Mouse (Mus musculus) lung, embryonic 15.5 days (tissue): ENCODE data around the gene Otx2. TPM values are rescaled to one million over a fixed set of nuclear protein-coding genes. Genes with fewer than 3 reads are reported as not detected.

Experiments
- ATAC-seq: fragments of 200-750 bp; cut with Nextera tagmentation; 2 replicates; pipeline ENCODE4 v1.8.0; 2017; ENCODE audit warnings: moderate number of reproducible peaks, borderline replicate concordance; ENCODE audit not compliant: low FRiP score, low TSS enrichment; ENCODE audit errors: extremely low read depth
- H3K27ac ChIP-seq: fragments of 300-500 bp; sonication (generic); 2 replicates; pipeline ENCODE4 v1.5.1; 2015; ENCODE audit warnings: moderate library complexity, mild to moderate bottlenecking, inconsistent platforms
- H3K27me3 ChIP-seq: fragments of 300-500 bp; sonication (generic); 2 replicates; pipeline ENCODE4 v1.6.1; 2015; ENCODE audit warnings: inconsistent platforms
- H3K36me3 ChIP-seq: fragments of 300-500 bp; sonication (generic); 2 replicates; pipeline ENCODE4 v1.6.1; 2015; ENCODE audit warnings: inconsistent platforms
- H3K4me1 ChIP-seq: fragments of 300-500 bp; sonication (generic); 2 replicates; pipeline ENCODE4 v1.6.1; 2015; ENCODE audit warnings: inconsistent platforms
- H3K4me2 ChIP-seq: fragments of 300-500 bp; sonication (generic); 2 replicates; pipeline ENCODE4 v1.6.1; 2015; ENCODE audit warnings: inconsistent platforms, mild to moderate bottlenecking, moderate library complexity
- H3K4me3 ChIP-seq: fragments of 300-500 bp; sonication (generic); 2 replicates; pipeline ENCODE4 v1.5.1; 2015; ENCODE audit warnings: mild to moderate bottlenecking, inconsistent platforms
- H3K9ac ChIP-seq: fragments of 300-500 bp; sonication (generic); 2 replicates; pipeline ENCODE4 v1.6.1; 2015; ENCODE audit warnings: inconsistent platforms
- H3K9me3 ChIP-seq: fragments of 300-500 bp; sonication (generic); 2 replicates; pipeline ENCODE4 v1.6.1; 2016; ENCODE audit warnings: inconsistent platforms
- WGBS: fragments of 180-500 bp; shearing (Covaris S2); methylation state at CpG from one replicate; pipeline ENCODE4 v1.1.7; 2015; 5-methylcytosine and 5-hydroxymethylcytosine counted together
- polyA plus RNA-seq: library from polyadenylated mRNA; unstranded; fragments of >200 nt; fragmentation: Nextera tagmentation; extraction: Ambion mirVana; gene quantifications from 2 replicates; pipeline ENCODE4 v1.2.1, GENCODE M21; 2015

Gene Otx2
- polyA plus RNA-seq, 1 experiment from 2014 or later: not detected

DNA sequence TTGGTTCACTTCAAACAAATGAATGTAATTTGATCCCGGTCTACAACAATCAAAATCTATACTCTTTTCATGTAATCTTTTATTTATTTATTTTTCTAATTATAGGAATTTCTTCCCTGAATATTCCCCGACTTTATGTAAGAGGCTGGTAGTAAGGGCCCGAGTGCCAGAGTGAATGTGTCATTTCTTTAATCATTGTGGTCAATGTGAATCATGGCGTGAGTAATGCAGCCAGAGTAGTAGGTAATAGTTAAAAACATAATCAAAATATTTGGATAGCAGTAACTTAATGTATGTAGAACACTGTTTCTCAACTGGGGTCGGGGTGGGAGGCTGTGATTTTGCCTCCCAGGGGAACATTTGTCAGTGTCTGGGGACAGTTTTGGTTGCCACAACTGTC lies 6.0 kb upstream of the Otx2 start:
- no peak overlapping the region for H3K9ac ChIP-seq
- no peak overlapping the region for H3K4me2 ChIP-seq
- no peaks in the 10 kb centered on the region for H3K9me3 ChIP-seq
- ATAC-seq: no peak
- peaks cover 53% of the 10 kb centered on the region for H3K27me3 ChIP-seq
- H3K4me3 ChIP-seq: no peak overlapping the region
- no peaks in the 10 kb centered on the region for H3K36me3 ChIP-seq
- 42% methylated on average over 5 of the region's 5 CpGs for WGBS
- no peak overlapping the region for H3K27ac ChIP-seq
- H3K4me1 ChIP-seq: no peaks in the 10 kb centered on the region

DNA sequence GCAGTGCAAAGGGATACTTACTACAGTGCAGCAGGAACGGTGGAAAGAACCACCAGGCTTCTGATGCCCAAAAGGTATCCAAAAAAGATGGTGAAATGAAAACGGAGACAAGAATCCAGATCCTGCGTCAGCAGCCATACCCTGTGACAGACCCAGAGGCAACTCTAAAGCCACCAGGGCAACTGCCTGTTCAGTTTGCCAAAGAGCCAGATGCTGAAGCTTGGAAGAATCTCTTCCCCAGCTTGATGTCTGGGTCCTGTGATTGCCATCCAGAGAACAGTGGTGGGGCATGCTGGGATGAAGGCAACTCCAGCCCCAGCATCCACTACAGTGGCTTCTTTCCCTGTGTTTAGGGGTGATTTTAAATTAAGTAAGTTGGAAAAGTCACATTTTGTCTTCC lies 5.1 kb upstream of the Otx2 start:
- Histone ChIP-seq H3K27ac (no peak overlapping the region), H3K36me3 (no peaks in the 10 kb centered on the region), H3K4me1 (peaks cover 4% of the 10 kb centered on the region), H3K4me2 (no peak overlapping the region), H3K27me3 (peaks cover 62% of the 10 kb centered on the region), H3K4me3 (no peak overlapping the region), H3K9me3 (no peaks in the 10 kb centered on the region), H3K9ac (no peak overlapping the region)
- WGBS: 81% methylated on average over 3 of the region's 3 CpGs
- ATAC-seq: no peak

DNA sequence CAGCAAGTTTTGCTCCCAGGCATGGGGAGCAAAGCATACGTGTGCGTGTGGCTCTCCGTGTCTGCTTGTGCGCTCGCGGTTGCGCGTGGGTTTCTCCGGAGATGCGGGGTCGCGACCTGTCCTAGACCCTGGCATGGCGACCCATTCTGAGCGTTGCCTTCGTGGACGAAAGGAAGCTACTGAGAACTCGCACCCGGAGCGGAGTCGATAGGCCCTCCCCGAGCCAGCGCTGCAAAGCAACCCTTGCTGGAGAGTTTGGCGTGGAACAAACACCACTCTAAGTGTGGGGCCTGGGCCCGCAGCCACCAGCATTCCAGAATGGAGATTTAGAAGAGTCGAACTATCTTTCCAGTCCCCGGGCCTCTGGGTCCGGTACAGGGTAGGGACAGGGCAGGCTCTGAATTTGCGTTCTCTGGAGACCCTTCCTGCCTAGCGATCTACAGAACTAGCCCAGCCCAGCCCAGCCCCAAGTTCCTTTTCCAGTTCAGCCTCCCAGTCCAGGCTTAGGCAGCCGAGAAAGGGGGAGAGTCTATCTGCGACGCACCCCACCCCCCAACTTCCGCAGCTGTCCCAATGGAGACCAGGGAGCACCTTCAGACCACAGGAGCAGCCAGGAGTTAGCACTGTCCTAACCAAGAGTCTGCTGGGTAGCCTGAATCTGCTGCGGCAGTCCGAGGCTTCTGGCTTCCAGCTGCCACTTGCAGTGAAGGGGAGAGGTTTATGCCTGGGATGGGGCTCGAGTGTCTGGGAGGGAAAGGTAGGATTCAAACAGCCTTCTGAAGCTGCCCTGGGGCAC lies 615 bp upstream of the Otx2 start:
- Histone ChIP-seq H3K36me3 (no peaks in the 10 kb centered on the region), H3K4me3 (no peak overlapping the region), H3K27ac (no peak overlapping the region), H3K9me3 (no peaks in the 10 kb centered on the region), H3K4me1 (peaks cover 8% of the 10 kb centered on the region), H3K27me3 (peaks cover 99% of the 10 kb centered on the region), H3K9ac (no peak overlapping the region), H3K4me2 (no peak overlapping the region)
- peak; percentile 59 for ATAC-seq
- 2% methylated on average over 36 of the region's 36 CpGs for WGBS

DNA sequence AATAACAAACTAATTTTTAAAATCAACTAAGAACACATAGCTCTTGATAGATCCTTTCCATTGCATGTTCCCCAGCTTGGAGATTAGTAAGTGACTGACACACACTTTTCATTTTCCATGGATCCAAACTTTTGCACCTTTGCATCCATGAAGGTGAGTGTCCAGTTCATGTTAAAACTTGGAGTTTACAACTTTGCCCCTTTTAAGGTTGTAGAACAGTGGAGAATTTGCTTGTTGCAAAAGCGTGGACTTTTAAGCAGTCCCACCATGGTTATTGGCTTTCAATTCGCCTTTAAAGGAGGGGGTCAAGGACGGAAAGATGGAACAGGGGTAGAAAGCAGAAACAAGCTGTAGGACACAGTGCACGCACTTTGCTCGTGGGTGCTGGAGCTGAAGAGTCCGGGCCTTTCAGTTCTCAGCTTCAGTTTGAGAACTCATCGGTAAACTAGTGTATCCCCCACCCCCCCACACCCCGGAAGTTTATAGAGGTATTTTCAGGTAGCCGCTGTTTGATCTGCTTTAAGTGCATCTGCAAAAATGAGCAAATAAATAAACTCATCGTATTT lies 925 bp downstream of the Otx2 start:
- WGBS: 10% methylated on average over 10 of the region's 10 CpGs

DNA sequence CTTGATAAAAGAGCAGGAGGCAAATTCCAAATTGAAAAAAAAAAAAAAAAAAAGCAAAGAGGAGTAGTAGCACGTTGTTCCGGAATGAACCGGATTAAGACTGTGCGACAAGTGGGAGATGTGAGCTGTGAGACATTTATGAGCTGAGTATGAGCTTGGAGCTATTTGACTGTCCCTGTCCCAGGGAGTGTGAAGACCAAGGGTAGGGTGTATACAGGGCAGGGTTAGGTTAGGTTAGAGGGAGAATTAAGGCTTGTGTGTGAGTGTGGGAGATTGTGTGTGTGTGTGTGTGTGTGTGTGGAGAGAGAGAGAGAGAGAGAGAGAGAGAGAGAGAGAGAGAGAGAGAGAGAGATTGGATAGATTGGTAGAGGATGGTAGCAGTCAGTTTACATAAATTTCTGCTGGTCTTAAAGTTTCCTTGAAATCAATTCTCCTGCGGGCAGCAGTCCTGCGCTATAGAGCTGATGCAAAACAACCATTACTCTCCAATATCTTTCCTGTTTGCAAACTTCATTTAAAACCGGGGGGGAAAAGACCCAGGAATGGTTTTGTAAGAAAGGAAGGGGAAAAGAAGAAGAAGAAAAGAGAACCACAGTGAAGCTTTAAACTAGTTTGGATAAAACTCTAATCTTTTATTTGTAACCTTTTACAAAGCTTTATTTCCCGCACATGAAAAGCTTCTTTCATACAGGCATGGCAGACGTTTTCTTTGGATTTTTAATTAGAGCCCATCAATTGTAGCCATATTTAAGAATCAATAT lies 2.0 kb downstream of the Otx2 start:
- 25% methylated on average over 9 of the region's 9 CpGs for WGBS
- Histone ChIP-seq H3K27me3 (peaks cover 100% of the 10 kb centered on the region), H3K9me3 (no peaks in the 10 kb centered on the region), H3K4me1 (peaks cover 8% of the 10 kb centered on the region), H3K27ac (no peak overlapping the region), H3K4me3 (no peak overlapping the region), H3K4me2 (no peak overlapping the region), H3K36me3 (no peaks in the 10 kb centered on the region), H3K9ac (no peak overlapping the region)
- no peak for ATAC-seq

More for the DNA sequence above, 925 bp downstream of the Otx2 start:
- no peak for ATAC-seq
- H3K27me3 ChIP-seq: peaks cover 99% of the 10 kb centered on the region
- no peaks in the 10 kb centered on the region for H3K9me3 ChIP-seq
- no peak overlapping the region for H3K4me3 ChIP-seq
- no peak overlapping the region for H3K4me2 ChIP-seq
- no peak overlapping the region for H3K27ac ChIP-seq
- no peaks in the 10 kb centered on the region for H3K36me3 ChIP-seq
- H3K4me1 ChIP-seq: peaks cover 8% of the 10 kb centered on the region
- H3K9ac ChIP-seq: no peak overlapping the region

DNA sequence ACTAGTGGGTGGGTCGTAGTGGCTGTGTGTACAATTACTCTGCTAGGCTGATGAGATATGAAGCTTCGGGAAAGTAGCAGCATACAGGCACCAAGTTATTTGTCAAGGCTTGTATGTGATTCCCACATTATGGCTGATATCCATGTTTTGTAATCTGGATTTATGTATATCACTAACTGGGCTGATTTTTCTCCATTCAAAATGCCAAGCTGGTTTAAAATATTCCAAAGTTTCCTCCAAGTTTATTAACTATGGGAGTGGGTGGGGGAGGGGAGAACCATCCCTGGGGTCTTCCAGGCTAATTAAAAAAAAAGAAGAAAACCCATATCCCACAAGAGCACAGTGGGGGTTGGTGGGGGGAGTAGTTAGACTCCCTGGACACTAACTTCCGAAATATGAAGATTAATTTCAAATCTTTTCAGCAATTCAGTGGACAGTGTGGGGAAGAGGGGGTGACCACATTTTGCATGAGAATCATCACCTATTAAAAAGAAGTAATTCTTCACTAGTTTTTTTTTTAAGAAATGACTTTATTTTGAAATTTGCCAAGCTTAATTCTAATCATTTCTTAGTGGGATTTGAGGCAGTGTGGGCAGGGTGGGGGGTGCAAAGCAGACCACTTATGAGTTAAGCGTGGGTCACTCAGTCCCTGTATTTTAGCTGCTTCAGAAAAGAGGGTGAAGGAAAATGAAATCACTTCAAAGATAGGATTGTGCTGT lies 2.7 kb downstream of the Otx2 start:
- no peak overlapping the region for H3K9ac ChIP-seq
- 49% methylated on average over 4 of the region's 4 CpGs for WGBS
- no peaks in the 10 kb centered on the region for H3K9me3 ChIP-seq
- H3K27ac ChIP-seq: no peak overlapping the region
- peaks cover 8% of the 10 kb centered on the region for H3K4me1 ChIP-seq
- no peaks in the 10 kb centered on the region for H3K36me3 ChIP-seq
- no peak for ATAC-seq
- H3K27me3 ChIP-seq: peaks cover 100% of the 10 kb centered on the region
- H3K4me2 ChIP-seq: no peak overlapping the region
- H3K4me3 ChIP-seq: no peak overlapping the region

DNA sequence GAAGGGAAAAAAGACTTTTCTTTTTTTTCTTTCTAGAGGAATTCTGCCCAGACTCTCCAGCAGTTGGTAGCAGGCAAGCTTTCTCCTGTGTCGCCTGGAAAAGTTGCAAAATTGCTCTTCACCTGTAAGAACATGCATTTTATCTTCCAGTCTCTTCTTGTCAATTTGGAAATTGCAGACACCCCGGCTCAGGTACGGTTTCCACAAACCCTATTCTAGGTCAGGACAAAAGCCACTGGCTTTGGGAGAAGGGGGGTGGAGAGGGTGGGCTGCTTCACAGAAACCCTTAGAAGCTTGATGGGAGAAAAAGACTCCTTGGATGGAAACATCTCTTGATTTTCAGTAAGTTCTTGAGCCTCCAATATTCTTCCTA lies 3.4 kb downstream of the Otx2 start:
- no peaks in the 10 kb centered on the region for H3K9me3 ChIP-seq
- peaks cover 8% of the 10 kb centered on the region for H3K4me1 ChIP-seq
- no peak overlapping the region for H3K4me3 ChIP-seq
- 7% methylated on average over 3 of the region's 3 CpGs for WGBS
- peaks cover 100% of the 10 kb centered on the region for H3K27me3 ChIP-seq
- no peak for ATAC-seq
- no peak overlapping the region for H3K9ac ChIP-seq
- H3K4me2 ChIP-seq: no peak overlapping the region
- H3K36me3 ChIP-seq: no peaks in the 10 kb centered on the region
- H3K27ac ChIP-seq: no peak overlapping the region

DNA sequence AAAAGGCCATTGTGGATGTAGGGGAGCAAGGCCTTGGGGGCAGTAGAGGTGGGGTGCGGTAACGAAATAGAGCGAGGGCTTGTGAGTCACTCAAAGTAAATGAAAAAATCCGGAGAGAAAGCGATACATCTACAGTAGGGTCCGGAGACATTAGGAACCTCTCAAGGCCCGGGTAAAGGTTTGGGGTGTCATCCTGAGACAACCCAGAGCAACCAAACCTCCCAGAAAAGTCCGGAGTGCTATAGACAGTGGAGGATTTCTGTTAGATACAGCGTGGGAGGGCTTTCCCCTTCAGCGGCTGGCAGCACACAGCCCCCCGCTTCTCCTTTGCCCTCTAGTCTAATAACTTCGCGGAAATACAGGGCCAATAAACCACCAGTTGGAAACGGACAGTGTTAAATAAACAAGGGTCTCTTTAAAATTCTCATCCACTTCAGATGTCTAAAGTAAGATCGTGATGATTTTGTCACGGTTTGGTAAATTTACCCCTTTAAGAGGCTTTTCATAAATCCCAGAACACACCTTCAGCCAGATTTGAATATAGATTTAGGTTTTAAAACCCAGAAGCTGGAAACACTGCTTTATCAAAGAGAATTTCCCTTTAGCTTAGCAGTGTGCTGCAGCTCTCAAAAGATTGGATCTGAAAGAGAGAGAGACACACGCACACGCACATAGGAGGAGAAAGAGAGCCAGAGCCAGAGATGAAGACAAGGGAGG lies 3.9 kb downstream of the Otx2 start:
- Histone ChIP-seq H3K27me3 (peaks cover 100% of the 10 kb centered on the region), H3K4me3 (no peak overlapping the region), H3K36me3 (no peaks in the 10 kb centered on the region), H3K4me1 (peaks cover 8% of the 10 kb centered on the region), H3K9me3 (no peaks in the 10 kb centered on the region), H3K27ac (no peak overlapping the region), H3K4me2 (no peak overlapping the region), H3K9ac (no peak overlapping the region)
- ATAC-seq: no peak
- 2% methylated on average over 18 of the region's 18 CpGs for WGBS

DNA sequence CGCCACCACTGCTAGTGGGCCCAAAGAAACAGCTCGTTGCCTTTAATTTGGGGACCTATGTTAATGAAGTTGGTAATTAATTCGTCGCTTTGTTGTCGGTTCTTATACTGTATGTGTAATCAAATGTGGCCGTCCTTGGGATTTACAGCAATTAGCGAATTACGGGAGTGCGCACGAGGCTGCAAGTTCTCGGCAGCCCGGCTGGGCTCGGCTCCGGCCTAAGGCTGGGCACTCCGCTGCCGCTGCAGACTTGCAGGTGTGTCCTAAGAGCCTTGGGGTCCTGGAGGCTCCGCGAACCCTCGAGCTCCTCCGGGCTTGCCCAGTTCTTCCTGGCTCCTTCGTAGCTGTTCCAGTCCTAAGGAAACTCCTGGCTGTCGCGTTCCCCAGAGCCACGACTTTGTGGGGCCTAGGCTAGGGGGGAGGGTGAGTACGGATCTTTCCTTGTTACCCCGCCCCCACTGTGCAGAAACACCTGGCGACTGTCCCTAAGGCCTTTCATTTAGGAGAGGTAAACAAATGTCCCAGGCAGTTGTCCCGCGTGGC lies 4.8 kb downstream of the Otx2 start:
- H3K9me3 ChIP-seq: no peaks in the 10 kb centered on the region
- H3K9ac ChIP-seq: no peak overlapping the region
- no peak overlapping the region for H3K4me2 ChIP-seq
- no peaks in the 10 kb centered on the region for H3K36me3 ChIP-seq
- H3K27me3 ChIP-seq: peaks cover 100% of the 10 kb centered on the region
- 1% methylated on average over 29 of the region's 29 CpGs for WGBS
- ATAC-seq: peak; percentile 9; the same call in 1 of the 2 replicates
- H3K4me3 ChIP-seq: no peak overlapping the region
- H3K4me1 ChIP-seq: peaks cover 5% of the 10 kb centered on the region
- H3K27ac ChIP-seq: no peak overlapping the region

DNA sequence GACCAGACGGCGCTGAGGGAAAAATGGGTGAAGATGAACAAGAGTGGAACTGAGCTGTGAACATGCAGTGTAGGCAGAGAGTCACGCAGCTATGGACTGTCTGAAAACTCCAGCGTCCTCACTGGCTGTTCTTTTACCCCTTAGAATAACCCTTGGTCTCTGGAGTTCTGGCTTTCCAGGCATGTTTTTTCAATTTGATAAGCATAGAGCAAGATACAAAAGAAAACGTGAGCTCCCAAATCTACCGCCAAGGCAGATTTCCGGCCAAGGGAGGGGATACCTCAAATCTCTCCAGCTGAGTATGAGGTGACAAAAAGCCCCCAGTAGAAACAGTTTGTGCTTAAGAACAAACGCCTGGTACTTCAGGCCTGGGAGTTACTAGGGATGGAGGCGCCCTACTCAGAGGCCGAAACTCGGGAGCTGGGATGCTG lies 5.6 kb downstream of the Otx2 start:
- Histone ChIP-seq H3K36me3 (no peaks in the 10 kb centered on the region), H3K27ac (no peak overlapping the region), H3K9me3 (no peaks in the 10 kb centered on the region), H3K4me2 (no peak overlapping the region), H3K4me1 (no peaks in the 10 kb centered on the region), H3K9ac (no peak overlapping the region), H3K4me3 (no peak overlapping the region), H3K27me3 (peaks cover 98% of the 10 kb centered on the region)
- no peak for ATAC-seq
- WGBS: 3% methylated on average over 11 of the region's 11 CpGs

DNA sequence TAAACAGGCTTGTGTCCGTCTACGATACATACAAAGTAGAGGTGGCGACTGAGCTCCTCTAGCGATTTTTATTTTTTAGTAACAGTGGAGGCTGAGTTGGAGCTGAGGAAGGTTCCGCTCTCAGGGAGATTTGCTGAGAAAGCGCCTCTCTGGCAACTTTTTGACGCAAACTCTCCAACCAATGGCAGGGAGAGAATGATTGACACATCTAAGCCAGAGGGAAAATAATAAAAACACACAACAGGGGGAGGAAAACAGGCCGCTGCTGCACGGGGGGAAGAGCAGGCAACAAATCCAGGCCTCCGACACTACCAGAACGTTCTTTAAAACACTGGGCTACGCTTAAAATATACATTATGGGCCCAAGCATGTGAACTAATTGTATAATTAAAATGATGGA lies 6.2 kb downstream of the Otx2 start:
- WGBS: 2% methylated on average over 12 of the region's 12 CpGs

More for the DNA sequence above, 6.2 kb downstream of the Otx2 start:
- Histone ChIP-seq H3K27me3 (peaks cover 98% of the 10 kb centered on the region), H3K4me1 (no peaks in the 10 kb centered on the region), H3K36me3 (no peaks in the 10 kb centered on the region), H3K27ac (no peak overlapping the region), H3K9ac (no peak overlapping the region), H3K9me3 (no peaks in the 10 kb centered on the region), H3K4me3 (no peak overlapping the region), H3K4me2 (no peak overlapping the region)
- no peak for ATAC-seq
